Mouse (Mus musculus): Measurements from ENCODE around the gene Eef1akmt3. TPM values are rescaled to one million over a fixed set of nuclear protein-coding genes. Genes with fewer than 3 reads are reported as not detected.

Eef1akmt3 gene
- polyA plus RNA-seq, 2 experiments = 0.87 to 3.4 TPM

DNA sequence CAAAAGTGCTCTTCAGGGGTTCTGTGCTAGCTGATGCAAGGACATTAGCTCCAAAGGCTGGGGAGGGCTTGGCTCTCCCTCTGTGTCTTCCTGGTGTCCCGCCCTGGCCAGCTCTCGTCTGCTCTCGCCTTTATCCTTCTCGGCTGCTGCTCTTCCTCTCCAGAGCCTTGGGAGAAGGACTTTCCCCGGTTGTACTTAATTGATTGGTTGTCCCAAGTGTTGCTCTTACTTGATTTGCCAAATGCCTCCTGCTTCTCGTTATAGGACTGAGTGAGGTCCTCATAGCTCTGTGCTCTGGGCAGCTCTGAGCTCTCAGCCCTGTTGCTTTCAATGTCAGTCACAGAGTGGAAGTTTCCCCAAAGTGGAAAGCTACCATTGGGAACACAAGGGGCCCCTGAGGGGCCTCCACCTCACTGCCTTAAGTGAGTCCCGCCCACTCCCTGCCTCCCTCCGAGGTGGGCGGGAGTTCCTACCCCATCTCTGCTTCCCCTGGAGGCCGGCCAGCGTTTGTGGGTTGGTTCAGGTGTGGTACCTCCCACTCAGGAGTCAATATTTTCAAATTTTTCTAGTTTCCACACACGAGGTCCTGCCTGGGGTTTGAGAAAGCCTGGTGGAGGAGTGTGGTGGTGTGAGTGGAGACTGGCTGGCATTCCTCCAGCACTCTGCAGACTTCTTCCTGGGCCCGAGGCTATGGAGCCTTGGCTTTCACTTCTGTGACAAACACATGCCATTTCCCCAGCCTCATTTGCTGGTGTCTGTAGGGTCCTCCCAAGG lies 43.8 kb downstream of the Eef1akmt3 start:
- WGBS = 57% methylated on average over 12 of the region's 13 CpGs

GRCm38 (mm10) chr10:126993621-126994020 lies 47.7 kb downstream of the Eef1akmt3 start:
- no peak for ATAC-seq (ENCODE audit: low FRiP score, low read depth)
- no peak overlapping the region for H3K4me3 ChIP-seq (replicated peaks; ENCODE audit: low read length)
- peaks cover 11% of the 10 kb centered on the region for H3K4me1 ChIP-seq (ENCODE audit: control insufficient read depth, insufficient read depth, low read length)
- 77% methylated on average over 3 of the region's 3 CpGs for WGBS
- no peak overlapping the region for H3K9ac ChIP-seq (ENCODE audit: low read depth, low read length, severe bottlenecking)
- TF ChIP-seq POLR2A (IDR thresholded peaks at IDR 0.05; ENCODE audit: borderline replicate concordance, extremely low read depth, insufficient read depth, insufficient read length) = no peak
- no peaks in the 10 kb centered on the region for H3K9me3 ChIP-seq (ENCODE audit: control insufficient read depth, low read length)
- DNase-seq (ENCODE audit: low spot score) = no peak
- no peak overlapping the region for H3K4me2 ChIP-seq (replicated peaks; ENCODE audit: low read depth, low read length, severe bottlenecking)
- H3K36me3 ChIP-seq (ENCODE audit: control insufficient read depth, insufficient read depth, low read length) = peaks cover 69% of the 10 kb centered on the region
- H3K27me3 ChIP-seq (ENCODE audit: control insufficient read depth, insufficient read depth, low read length) = no peaks in the 10 kb centered on the region
- no peak overlapping the region for H3K27ac ChIP-seq (replicated peaks; ENCODE audit: low read depth, low read length)

More for the DNA sequence above, 43.8 kb downstream of the Eef1akmt3 start:
- Histone ChIP-seq H3K4me3 (replicated peaks; ENCODE audit: low read length) (no peak overlapping the region), H3K27me3 (ENCODE audit: control insufficient read depth, insufficient read depth, low read length) (no peaks in the 10 kb centered on the region), H3K4me1 (ENCODE audit: control insufficient read depth, insufficient read depth, low read length) (no peaks in the 10 kb centered on the region), H3K4me2 (replicated peaks; ENCODE audit: low read depth, low read length, severe bottlenecking) (no peak overlapping the region), H3K27ac (replicated peaks; ENCODE audit: low read depth, low read length) (no peak overlapping the region), H3K9ac (ENCODE audit: low read depth, low read length, severe bottlenecking) (no peak overlapping the region), H3K36me3 (ENCODE audit: control insufficient read depth, insufficient read depth, low read length) (peaks cover 73% of the 10 kb centered on the region), H3K9me3 (ENCODE audit: control insufficient read depth, low read length) (no peaks in the 10 kb centered on the region)
- ATAC-seq (ENCODE audit: low FRiP score, low read depth) = no peak
- no peak for DNase-seq (ENCODE audit: low spot score)
- no peak for TF ChIP-seq POLR2A (IDR thresholded peaks at IDR 0.05; ENCODE audit: borderline replicate concordance, extremely low read depth, insufficient read depth, insufficient read length)

GRCm38 (mm10) chr10:126991676-126992075 lies 49.6 kb downstream of the Eef1akmt3 start:
- Histone ChIP-seq H3K4me2 (replicated peaks; ENCODE audit: low read depth, low read length, severe bottlenecking) (no peak overlapping the region), H3K9me3 (ENCODE audit: control insufficient read depth, low read length) (no peaks in the 10 kb centered on the region), H3K27ac (replicated peaks; ENCODE audit: low read depth, low read length) (no peak overlapping the region), H3K9ac (ENCODE audit: low read depth, low read length, severe bottlenecking) (no peak overlapping the region), H3K36me3 (ENCODE audit: control insufficient read depth, insufficient read depth, low read length) (peaks cover 53% of the 10 kb centered on the region), H3K27me3 (ENCODE audit: control insufficient read depth, insufficient read depth, low read length) (no peaks in the 10 kb centered on the region), H3K4me3 (replicated peaks; ENCODE audit: low read length) (no peak overlapping the region), H3K4me1 (ENCODE audit: control insufficient read depth, insufficient read depth, low read length) (peaks cover 31% of the 10 kb centered on the region)
- DNase-seq (ENCODE audit: low spot score) = no peak
- 40% methylated on average over 3 of the region's 3 CpGs for WGBS
- no peak for TF ChIP-seq POLR2A (IDR thresholded peaks at IDR 0.05; ENCODE audit: borderline replicate concordance, extremely low read depth, insufficient read depth, insufficient read length)
- no peak for ATAC-seq (ENCODE audit: low FRiP score, low read depth)

GRCm38 (mm10) chr10:126990313-126991056 lies 50.8 kb downstream of the Eef1akmt3 start:
- no peak for TF ChIP-seq POLR2A (IDR thresholded peaks at IDR 0.05; ENCODE audit: borderline replicate concordance, extremely low read depth, insufficient read depth, insufficient read length)
- Histone ChIP-seq H3K4me2 (replicated peaks; ENCODE audit: low read depth, low read length, severe bottlenecking) (no peak overlapping the region), H3K9me3 (ENCODE audit: control insufficient read depth, low read length) (no peaks in the 10 kb centered on the region), H3K4me3 (replicated peaks; ENCODE audit: low read length) (no peak overlapping the region), H3K36me3 (ENCODE audit: control insufficient read depth, insufficient read depth, low read length) (peaks cover 45% of the 10 kb centered on the region), H3K4me1 (ENCODE audit: control insufficient read depth, insufficient read depth, low read length) (peaks cover 43% of the 10 kb centered on the region), H3K27me3 (ENCODE audit: control insufficient read depth, insufficient read depth, low read length) (no peaks in the 10 kb centered on the region), H3K9ac (ENCODE audit: low read depth, low read length, severe bottlenecking) (no peak overlapping the region), H3K27ac (replicated peaks; ENCODE audit: low read depth, low read length) (no peak overlapping the region)
- DNase-seq (ENCODE audit: low spot score) (peak; percentile 88), ATAC-seq (ENCODE audit: low FRiP score, low read depth) (peak; percentile 56)
- WGBS = 58% methylated on average over 7 of the region's 7 CpGs

DNA sequence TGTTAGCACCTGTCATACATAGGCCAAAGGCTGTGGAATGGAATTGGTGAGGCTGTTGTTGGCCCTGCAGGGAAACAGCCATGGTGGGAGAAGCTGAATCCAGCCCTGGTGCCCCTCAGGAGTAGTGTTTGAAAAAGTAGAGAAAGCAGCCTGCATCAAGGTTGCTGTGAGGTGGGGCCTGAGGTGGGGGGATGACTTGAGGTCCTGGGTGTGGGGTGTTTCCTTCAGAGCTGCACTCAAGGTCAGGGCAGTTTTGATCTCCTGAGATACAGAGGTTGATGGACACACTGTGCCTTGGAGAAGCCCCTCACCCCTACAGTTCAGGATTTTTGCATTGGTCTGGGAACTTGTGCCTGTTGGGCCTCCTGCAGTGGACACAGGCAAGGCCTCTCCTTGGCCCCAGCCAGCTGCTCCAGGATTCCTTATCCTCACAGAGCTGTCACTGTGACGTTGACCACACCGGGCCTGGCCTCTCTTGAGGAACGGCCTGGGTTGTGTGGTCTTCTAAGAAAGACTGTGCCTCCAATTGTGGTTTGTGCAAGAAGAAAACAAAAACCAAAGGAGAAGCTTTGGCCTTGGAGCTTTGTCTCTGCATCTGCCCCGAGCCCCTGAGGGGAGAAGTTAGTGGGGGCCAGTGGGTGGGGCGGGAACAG lies 52.7 kb downstream of the Eef1akmt3 start:
- no peaks in the 10 kb centered on the region for H3K9me3 ChIP-seq (ENCODE audit: control insufficient read depth, low read length)
- 57% methylated on average over 5 of the region's 5 CpGs for WGBS
- H3K27me3 ChIP-seq (ENCODE audit: control insufficient read depth, insufficient read depth, low read length) = no peaks in the 10 kb centered on the region
- ATAC-seq (ENCODE audit: low FRiP score, low read depth) (no peak), DNase-seq (ENCODE audit: low spot score) (no peak)
- no peak overlapping the region; the same call in 1 of the 2 replicates for H3K9ac ChIP-seq (ENCODE audit: low read depth, low read length, severe bottlenecking)
- H3K4me1 ChIP-seq (ENCODE audit: control insufficient read depth, insufficient read depth, low read length) = peaks cover 60% of the 10 kb centered on the region
- peaks cover 34% of the 10 kb centered on the region for H3K36me3 ChIP-seq (ENCODE audit: control insufficient read depth, insufficient read depth, low read length)
- no peak overlapping the region for H3K4me3 ChIP-seq (replicated peaks; ENCODE audit: low read length)
- no peak overlapping the region; the same call in 1 of the 2 replicates for H3K27ac ChIP-seq (replicated peaks; ENCODE audit: low read depth, low read length)
- no peak overlapping the region for H3K4me2 ChIP-seq (replicated peaks; ENCODE audit: low read depth, low read length, severe bottlenecking)
- TF ChIP-seq POLR2A (IDR thresholded peaks at IDR 0.05; ENCODE audit: borderline replicate concordance, extremely low read depth, insufficient read depth, insufficient read length) = no peak
